Mouse (Mus musculus) embryonic facial prominence, embryonic 11.5 days (tissue): ENCODE data around the gene Rph3a. TPM values are rescaled to one million over a fixed set of nuclear protein-coding genes. Genes with fewer than 3 reads are reported as not detected.
"Not testable (repeated sequence)": the region's sequence is repeated elsewhere in the genome, so short reads cannot be mapped to it uniquely, and the experiment has no call there.

ENCODE experiments used
- ATAC-seq: fragments of 200-750 bp; cut with Nextera tagmentation; replicated peaks from 2 replicates; pipeline ENCODE4 v1.8.0; 2017; ENCODE audit warnings: low read depth; ENCODE audit not compliant: insufficient number of reproducible peaks, low FRiP score, low TSS enrichment
- DNase-seq: peaks from one replicate; pipeline ENCODE4 v3.0.0-alpha.2; 2015; ENCODE audit warnings: low spot score
- H3K27ac ChIP-seq: fragments of 300-500 bp; sonication (generic); replicated peaks from 2 replicates; pipeline ENCODE4 v1.5.1; 2014; ENCODE audit warnings: mild to moderate bottlenecking, low read depth, low read length, control low read depth
- H3K27me3 ChIP-seq: fragments of 300-500 bp; sonication (generic); 2 replicates; pipeline ENCODE4 v1.6.1; 2014; ENCODE audit warnings: mild to moderate bottlenecking, low read length, moderate library complexity, mixed read lengths; ENCODE audit not compliant: control insufficient read depth, insufficient read depth
- H3K36me3 ChIP-seq: fragments of 300-500 bp; sonication (generic); replicated peaks from 2 replicates; pipeline ENCODE4 v1.6.1; 2014; ENCODE audit warnings: low read depth, mild to moderate bottlenecking, low read length, moderate library complexity, mixed read lengths; ENCODE audit not compliant: control insufficient read depth, insufficient read depth
- H3K4me1 ChIP-seq: fragments of 300-500 bp; sonication (generic); 2 replicates; pipeline ENCODE4 v1.6.1; 2014; ENCODE audit warnings: low read length, mixed read lengths; ENCODE audit not compliant: control insufficient read depth, insufficient read depth
- H3K4me2 ChIP-seq: fragments of 300-500 bp; sonication (generic); 2 replicates; pipeline ENCODE4 v1.6.1; 2014; ENCODE audit warnings: low read depth, mild to moderate bottlenecking, control low read depth, low read length, moderate library complexity
- H3K4me3 ChIP-seq: fragments of 300-500 bp; sonication (generic); 2 replicates; pipeline ENCODE4 v1.5.1; 2014; ENCODE audit warnings: low read depth, low read length, control low read depth
- H3K9ac ChIP-seq: fragments of 300-500 bp; sonication (generic); replicated peaks from 2 replicates; pipeline ENCODE4 v1.6.1; 2014; ENCODE audit warnings: mild to moderate bottlenecking, control low read depth, low read length
- H3K9me3 ChIP-seq: fragments of 300-500 bp; sonication (generic); replicated peaks from 2 replicates; pipeline ENCODE4 v1.6.1; 2016; ENCODE audit warnings: mild to moderate bottlenecking, low read length, inconsistent platforms, mixed read lengths; ENCODE audit not compliant: control insufficient read depth
- WGBS: fragments of 180-500 bp; shearing (Covaris S2); extraction: QIAGEN DNeasy Blood & Tissue Kit; methylation state at CpG from one replicate; pipeline ENCODE4 v1.1.7; 2014; 5-methylcytosine and 5-hydroxymethylcytosine counted together
- polyA plus RNA-seq: library from polyadenylated mRNA; unstranded; fragments of >200 nt; fragmentation: Nextera tagmentation; extraction: Ambion mirVana; gene quantifications from 2 replicates; pipeline ENCODE4 v1.2.1, GENCODE M21; 2014

The Rph3a gene
- polyA plus RNA-seq, 1 experiment from 2014 or later = 0.21 TPM

- 65% methylated on average over 2 of the region's 2 CpGs for WGBS
- not testable (repeated sequence) for H3K27ac ChIP-seq, H3K36me3 ChIP-seq, H3K9me3 ChIP-seq, ATAC-seq, H3K9ac ChIP-seq, DNase-seq, H3K4me1 ChIP-seq, H3K27me3 ChIP-seq, H3K4me3 ChIP-seq, H3K4me2 ChIP-seq
Measured at GRCm38 (mm10) chr5:120926311-120926710, 83.6 kb downstream of the Rph3a start.

DNA sequence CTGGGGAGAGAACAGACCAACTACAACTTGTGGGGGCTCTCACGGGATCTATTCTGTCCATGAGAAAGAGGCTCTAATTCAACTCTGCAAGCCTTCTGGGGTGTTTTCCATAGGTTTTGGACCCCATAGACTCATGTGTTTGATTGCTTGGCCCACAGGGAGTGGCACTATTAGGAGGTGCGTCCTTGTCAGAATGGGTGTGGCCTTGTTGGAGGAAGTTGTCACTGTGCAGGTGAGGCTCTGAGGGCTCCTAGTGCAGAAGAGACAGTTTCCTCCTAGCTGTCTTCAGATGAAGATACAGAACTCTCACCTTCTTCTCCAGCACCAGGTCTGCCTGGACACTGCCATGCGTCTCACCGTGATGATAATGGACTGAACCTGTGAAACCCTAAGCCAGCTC is 85.4 kb downstream of the Rph3a start:
- H3K27ac ChIP-seq, ATAC-seq, H3K9me3 ChIP-seq, DNase-seq, H3K36me3 ChIP-seq, H3K4me3 ChIP-seq, H3K4me2 ChIP-seq, H3K27me3 ChIP-seq, H3K9ac ChIP-seq, H3K4me1 ChIP-seq: not testable (repeated sequence)
- 87% methylated on average over 4 of the region's 4 CpGs for WGBS

DNA sequence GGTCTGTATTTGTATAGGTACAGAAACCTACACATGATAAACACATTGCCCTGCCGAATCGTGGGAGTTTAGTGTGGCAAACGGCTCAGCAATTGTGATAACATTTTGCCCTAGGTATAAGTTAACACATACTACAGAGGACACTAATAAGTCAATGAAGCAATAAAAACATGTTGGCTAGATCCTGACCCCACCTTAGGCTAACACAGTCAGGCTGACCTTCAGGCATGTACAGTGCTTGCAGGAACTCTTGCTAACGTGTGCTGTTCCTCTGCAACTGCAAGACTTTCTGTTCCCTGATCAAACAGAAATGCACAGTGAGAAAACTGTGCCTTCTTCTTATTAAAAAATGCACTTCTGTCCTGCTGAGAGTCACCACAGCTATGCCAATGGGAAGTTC is 85.9 kb downstream of the Rph3a start:
- Histone ChIP-seq H3K27ac (no peak overlapping the region), H3K4me2 (no peak overlapping the region), H3K4me3 (no peak overlapping the region), H3K9ac (no peak overlapping the region), H3K4me1 (no peaks in the 10 kb centered on the region), H3K9me3 (no peaks in the 10 kb centered on the region), H3K27me3 (no peaks in the 10 kb centered on the region), H3K36me3 (no peaks in the 10 kb centered on the region)
- no peak for DNase-seq
- no peak for ATAC-seq
- 76% methylated on average over 4 of the region's 4 CpGs for WGBS

DNA sequence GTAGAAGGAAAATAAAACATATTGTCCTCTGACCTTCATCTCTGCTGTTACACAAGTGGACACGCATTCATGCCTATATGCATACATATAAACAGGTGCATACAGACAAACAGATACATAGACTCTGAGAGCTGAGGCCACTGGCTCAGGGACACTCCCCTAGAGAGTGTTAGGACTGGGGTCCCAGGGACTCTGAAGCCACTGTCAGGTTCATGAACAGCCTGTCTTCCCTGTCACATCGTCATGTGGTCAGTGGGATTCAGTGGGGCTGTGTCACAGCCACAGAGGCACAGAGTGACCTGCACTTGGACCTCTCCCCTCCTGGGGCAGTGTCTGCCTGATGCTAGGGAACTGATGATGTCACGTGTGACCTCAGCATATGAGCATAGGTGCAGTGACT is 89.6 kb downstream of the Rph3a start:
- H3K27me3 ChIP-seq = no peaks in the 10 kb centered on the region
- no peaks in the 10 kb centered on the region for H3K4me1 ChIP-seq
- WGBS = 79% methylated on average over 3 of the region's 3 CpGs
- no peak overlapping the region for H3K9ac ChIP-seq
- DNase-seq (no peak), ATAC-seq (no peak)
- H3K36me3 ChIP-seq = no peaks in the 10 kb centered on the region
- no peak overlapping the region for H3K4me2 ChIP-seq
- no peaks in the 10 kb centered on the region for H3K9me3 ChIP-seq
- H3K27ac ChIP-seq = no peak overlapping the region
- H3K4me3 ChIP-seq = no peak overlapping the region

GRCm38 (mm10) chr5:120919156-120919935 is 90.5 kb downstream of the Rph3a start:
- H3K9ac ChIP-seq, H3K36me3 ChIP-seq, H3K27ac ChIP-seq, H3K4me3 ChIP-seq, H3K9me3 ChIP-seq, H3K4me2 ChIP-seq, H3K27me3 ChIP-seq, H3K4me1 ChIP-seq, ATAC-seq, DNase-seq: not testable (repeated sequence)
- 70% methylated on average over 2 of the region's 2 CpGs for WGBS

GRCm38 (mm10) chr5:120914204-120914603 is 95.7 kb downstream of the Rph3a start, which contains the start of gene Oas1d:
TSS of gene Oas1d (plus strand) at chr5:120914536.
- H3K27me3 ChIP-seq, H3K9ac ChIP-seq, H3K4me3 ChIP-seq, ATAC-seq, H3K9me3 ChIP-seq, H3K36me3 ChIP-seq, H3K4me2 ChIP-seq, H3K4me1 ChIP-seq, DNase-seq, H3K27ac ChIP-seq: not testable (repeated sequence)
- WGBS = 45% methylated on average over 8 of the region's 8 CpGs

DNA sequence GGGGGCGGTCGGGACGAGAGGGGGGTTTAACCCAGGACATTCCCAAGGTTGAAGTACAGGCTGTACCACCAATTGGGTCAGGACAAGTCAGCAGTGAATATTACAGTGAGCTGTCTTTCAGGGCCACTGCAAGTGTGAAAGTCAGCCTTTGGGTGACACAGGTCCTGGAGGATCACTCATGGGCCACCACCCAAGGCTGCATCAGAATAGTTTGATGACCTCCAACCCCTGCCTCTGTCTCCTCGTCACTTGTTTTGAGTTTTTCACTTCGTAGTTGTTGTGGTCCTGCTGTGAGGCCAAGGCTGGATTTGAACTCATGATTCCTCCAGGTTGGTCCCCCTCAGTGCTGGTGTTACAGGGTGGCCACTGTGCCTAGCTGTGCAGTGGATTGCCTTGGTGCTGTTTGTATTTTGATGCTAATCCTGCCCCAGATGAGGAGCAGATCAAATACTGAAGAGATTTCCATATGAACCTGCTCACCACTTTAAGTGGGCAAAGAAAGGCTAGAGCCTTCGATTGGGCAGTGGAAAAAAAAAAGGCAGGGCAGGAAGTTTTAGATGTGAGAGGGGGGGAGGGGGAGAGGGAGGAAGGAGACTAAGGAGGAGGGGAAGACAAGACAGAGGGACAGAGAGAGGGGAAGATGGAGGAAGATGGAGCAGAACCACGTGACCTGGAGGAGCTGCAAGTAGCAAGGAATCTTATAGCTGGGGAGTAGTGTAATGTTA is 101.5 kb downstream of the Rph3a start:
- Histone ChIP-seq H3K4me1 (no peaks in the 10 kb centered on the region), H3K27me3 (no peaks in the 10 kb centered on the region), H3K4me3 (no peak overlapping the region), H3K27ac (no peak overlapping the region), H3K4me2 (no peak overlapping the region), H3K9me3 (no peaks in the 10 kb centered on the region), H3K36me3 (no peaks in the 10 kb centered on the region), H3K9ac (no peak overlapping the region)
- DNase-seq = no peak
- 51% methylated on average over 7 of the region's 7 CpGs for WGBS
- ATAC-seq = no peak
